Mouse (Mus musculus) kidney, embryonic 15.5 days (tissue): ENCODE measurements around the gene Fam208b. TPM values are rescaled to one million over a fixed set of nuclear protein-coding genes. Genes with fewer than 3 reads are reported as not detected.

Experiments
- ATAC-seq: fragments of 200-750 bp; cut with Nextera tagmentation; replicated peaks from 2 replicates; pipeline ENCODE4 v1.8.0; 2017; ENCODE audit warnings: moderate TSS enrichment; ENCODE audit not compliant: low FRiP score
- H3K27ac ChIP-seq: fragments of 300-500 bp; sonication (generic); 2 replicates; pipeline ENCODE4 v1.5.1; 2015; ENCODE audit warnings: mild to moderate bottlenecking, inconsistent platforms
- H3K27me3 ChIP-seq: fragments of 300-500 bp; sonication (generic); 2 replicates; pipeline ENCODE4 v1.6.1; 2015; ENCODE audit warnings: inconsistent platforms
- H3K36me3 ChIP-seq: fragments of 300-500 bp; sonication (generic); 2 replicates; pipeline ENCODE4 v1.6.1; 2015; ENCODE audit warnings: inconsistent platforms
- H3K4me1 ChIP-seq: fragments of 300-500 bp; sonication (generic); 2 replicates; pipeline ENCODE4 v1.6.1; 2015; ENCODE audit warnings: inconsistent platforms
- H3K4me2 ChIP-seq: fragments of 300-500 bp; sonication (generic); 2 replicates; pipeline ENCODE4 v1.6.1; 2015; ENCODE audit warnings: moderate library complexity, mild to moderate bottlenecking, inconsistent platforms
- H3K4me3 ChIP-seq: fragments of 300-500 bp; sonication (generic); replicated peaks from 2 replicates; pipeline ENCODE4 v1.5.1; 2015; ENCODE audit warnings: mild to moderate bottlenecking, inconsistent platforms
- H3K9ac ChIP-seq: fragments of 300-500 bp; sonication (generic); 2 replicates; pipeline ENCODE4 v1.6.1; 2015; ENCODE audit warnings: mild to moderate bottlenecking, inconsistent platforms
- H3K9me3 ChIP-seq: fragments of 300-500 bp; sonication (generic); replicated peaks from 2 replicates; pipeline ENCODE4 v1.6.1; 2016; ENCODE audit warnings: inconsistent platforms
- WGBS: fragments of 180-500 bp; shearing (Covaris S2); methylation state at CpG from one replicate; pipeline ENCODE4 v1.1.7; 2015; ENCODE audit warnings: mixed read lengths; 5-methylcytosine and 5-hydroxymethylcytosine counted together
- polyA plus RNA-seq: library from polyadenylated mRNA; unstranded; fragments of >200 nt; fragmentation: Nextera tagmentation; extraction: Ambion mirVana; gene quantifications from 2 replicates; pipeline ENCODE4 v1.2.1, GENCODE M21; 2015

Gene Fam208b
- polyA plus RNA-seq, 1 experiment from 2014 or later = 16.7 TPM

GRCm38 (mm10) chr13:3547856-3548255 is 63.1 kb downstream of the Fam208b start:
- Histone ChIP-seq H3K9ac (no peak overlapping the region), H3K9me3 (no peaks in the 10 kb centered on the region), H3K27me3 (no peaks in the 10 kb centered on the region), H3K36me3 (peaks cover 44% of the 10 kb centered on the region), H3K27ac (no peak overlapping the region), H3K4me1 (no peaks in the 10 kb centered on the region), H3K4me2 (no peak overlapping the region), H3K4me3 (no peak overlapping the region)
- ATAC-seq = no peak
- WGBS = 88% methylated on average over 6 of the region's 6 CpGs

- Histone ChIP-seq H3K9ac (no peak overlapping the region), H3K9me3 (no peaks in the 10 kb centered on the region), H3K4me2 (no peak overlapping the region), H3K4me3 (no peak overlapping the region), H3K4me1 (no peaks in the 10 kb centered on the region), H3K27me3 (no peaks in the 10 kb centered on the region), H3K36me3 (peaks cover 43% of the 10 kb centered on the region), H3K27ac (no peak overlapping the region)
- no peak for ATAC-seq
- 78% methylated on average over 3 of the region's 3 CpGs for WGBS
Measured at GRCm38 (mm10) chr13:3547410-3547809, 63.5 kb downstream of the Fam208b start.

- peaks cover 11% of the 10 kb centered on the region for H3K4me1 ChIP-seq
- no peak overlapping the region for H3K9ac ChIP-seq
- 68% methylated on average over 5 of the region's 5 CpGs for WGBS
- no peak overlapping the region for H3K4me2 ChIP-seq
- H3K27me3 ChIP-seq = no peaks in the 10 kb centered on the region
- no peaks in the 10 kb centered on the region for H3K9me3 ChIP-seq
- ATAC-seq = no peak; the same call in 1 of the 2 replicates
- no peak overlapping the region for H3K4me3 ChIP-seq
- H3K36me3 ChIP-seq = peaks cover 27% of the 10 kb centered on the region
- no peak overlapping the region for H3K27ac ChIP-seq
Measured at GRCm38 (mm10) chr13:3544925-3545324, 66.0 kb downstream of the Fam208b start.

- ATAC-seq = no peak
- Histone ChIP-seq H3K9me3 (no peaks in the 10 kb centered on the region), H3K9ac (no peak overlapping the region), H3K36me3 (peaks cover 22% of the 10 kb centered on the region), H3K4me1 (peaks cover 17% of the 10 kb centered on the region), H3K27me3 (no peaks in the 10 kb centered on the region), H3K27ac (no peak overlapping the region), H3K4me3 (no peak overlapping the region), H3K4me2 (no peak overlapping the region)
- 93% methylated on average over 4 of the region's 4 CpGs for WGBS
Measured at GRCm38 (mm10) chr13:3544077-3544874, 66.6 kb downstream of the Fam208b start.

GRCm38 (mm10) chr13:3541159-3541782 is 69.6 kb downstream of the Fam208b start:
- H3K27me3 ChIP-seq = no peaks in the 10 kb centered on the region
- H3K4me3 ChIP-seq = no peak overlapping the region
- peaks cover 4% of the 10 kb centered on the region; the same call in 1 of the 2 replicates for H3K9me3 ChIP-seq
- H3K9ac ChIP-seq = no peak overlapping the region
- H3K36me3 ChIP-seq = peaks cover 11% of the 10 kb centered on the region; the same call in 1 of the 2 replicates
- WGBS = 83% methylated on average over 2 of the region's 2 CpGs
- H3K4me1 ChIP-seq = peaks cover 23% of the 10 kb centered on the region
- no peak for ATAC-seq
- no peak overlapping the region for H3K27ac ChIP-seq
- H3K4me2 ChIP-seq = no peak overlapping the region

- Histone ChIP-seq H3K4me1 (peaks cover 23% of the 10 kb centered on the region), H3K9ac (no peak overlapping the region), H3K27me3 (no peaks in the 10 kb centered on the region), H3K4me2 (peak overlapping the region; percentile 68), H3K36me3 (0 out of 2 replicates have a peak, but pooled peaks cover 4% of the 10 kb centered on the region), H3K4me3 (peak overlapping the region; percentile 90), H3K9me3 (peaks cover 4% of the 10 kb centered on the region; the same call in 1 of the 2 replicates), H3K27ac (no peak overlapping the region)
- ATAC-seq = no peak
- 36% methylated on average over 2 of the region's 2 CpGs for WGBS
Measured at GRCm38 (mm10) chr13:3540166-3540565, 70.7 kb downstream of the Fam208b start.

DNA sequence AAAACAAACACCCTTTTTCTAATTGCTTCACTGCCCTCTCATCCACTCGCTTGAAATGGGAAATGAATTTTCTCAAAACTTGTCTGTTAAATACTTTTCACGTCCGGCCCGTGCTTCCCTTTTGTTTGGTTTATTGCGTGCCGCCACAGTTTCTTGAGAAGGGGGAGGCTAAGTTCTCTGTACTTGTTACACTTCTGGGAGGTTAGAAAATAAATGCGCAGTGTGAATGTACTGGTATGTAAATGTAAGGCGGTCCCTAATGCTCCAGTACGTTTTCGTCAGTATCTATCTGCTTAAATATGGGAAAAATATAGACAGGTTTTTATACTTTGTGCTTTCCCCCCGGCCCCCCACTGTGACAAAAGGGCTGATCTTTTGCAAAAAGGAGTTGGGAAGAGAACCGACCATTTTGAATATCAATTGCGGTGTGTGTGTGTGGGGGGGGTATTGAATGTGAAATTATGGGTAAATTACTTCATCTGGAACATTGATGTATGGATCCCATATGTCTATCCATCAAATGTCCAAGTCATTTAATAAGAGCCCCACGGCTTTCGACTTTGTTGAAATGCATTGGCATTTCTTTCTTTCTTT is 71.8 kb downstream of the Fam208b start:
- H3K27me3 ChIP-seq = no peaks in the 10 kb centered on the region
- peak overlapping the region; percentile 98 for H3K27ac ChIP-seq
- peaks cover 23% of the 10 kb centered on the region for H3K4me1 ChIP-seq
- H3K9ac ChIP-seq = peak overlapping the region; percentile 96
- peaks cover 4% of the 10 kb centered on the region; the same call in 1 of the 2 replicates for H3K9me3 ChIP-seq
- H3K4me3 ChIP-seq = peak overlapping the region; percentile 90
- no peak for ATAC-seq
- WGBS = 3% methylated on average over 15 of the region's 15 CpGs
- H3K36me3 ChIP-seq = 0 out of 2 replicates have a peak, but pooled peaks cover 4% of the 10 kb centered on the region
- peak overlapping the region; percentile 68 for H3K4me2 ChIP-seq

DNA sequence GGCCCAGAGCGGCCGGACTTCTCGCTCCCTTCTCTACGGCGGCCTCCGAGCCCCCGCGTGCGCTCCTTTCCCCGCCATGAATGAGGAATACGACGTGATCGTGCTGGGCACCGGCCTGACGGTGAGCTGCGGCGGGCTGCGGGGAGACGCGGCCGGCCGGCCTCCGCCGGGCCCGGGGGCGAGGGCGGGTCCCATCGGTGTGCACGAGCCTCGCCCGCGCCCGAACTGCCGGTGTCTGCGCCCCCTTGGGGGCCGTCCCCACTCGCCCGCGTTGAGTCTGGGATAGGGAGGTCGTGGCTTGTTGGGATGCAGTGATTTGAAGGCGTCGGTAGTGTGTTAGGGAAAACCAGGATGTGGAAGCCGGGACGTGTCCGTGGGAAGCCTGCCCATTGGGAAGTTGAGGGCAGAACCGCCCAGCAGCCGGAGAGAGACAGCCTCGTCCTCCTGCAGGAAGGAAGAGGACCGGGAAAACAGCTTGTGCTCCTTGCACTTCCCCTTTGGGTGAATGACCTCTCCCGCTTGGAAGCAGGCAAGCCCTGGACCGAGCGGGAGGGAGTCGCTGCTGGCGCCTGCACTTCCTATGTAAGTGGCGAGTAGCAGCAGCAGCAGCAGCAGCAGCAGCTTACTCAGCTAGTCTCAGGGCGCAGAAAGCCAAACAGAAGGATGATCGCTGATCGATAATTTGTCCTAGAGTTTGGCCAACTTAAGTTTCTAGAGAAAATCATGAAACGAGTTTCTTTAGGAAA is 72.5 kb downstream of the Fam208b start:
- Histone ChIP-seq H3K9me3 (peaks cover 4% of the 10 kb centered on the region; the same call in 1 of the 2 replicates), H3K4me1 (peaks cover 23% of the 10 kb centered on the region), H3K27ac (peak overlapping the region; percentile 98), H3K36me3 (0 out of 2 replicates have a peak, but pooled peaks cover 4% of the 10 kb centered on the region), H3K4me2 (peak overlapping the region; percentile 68), H3K4me3 (peak overlapping the region; percentile 90), H3K27me3 (no peaks in the 10 kb centered on the region), H3K9ac (peak overlapping the region; percentile 96)
- ATAC-seq = peak; percentile 75
- under 1% methylated on average over 58 of the region's 59 CpGs for WGBS

DNA sequence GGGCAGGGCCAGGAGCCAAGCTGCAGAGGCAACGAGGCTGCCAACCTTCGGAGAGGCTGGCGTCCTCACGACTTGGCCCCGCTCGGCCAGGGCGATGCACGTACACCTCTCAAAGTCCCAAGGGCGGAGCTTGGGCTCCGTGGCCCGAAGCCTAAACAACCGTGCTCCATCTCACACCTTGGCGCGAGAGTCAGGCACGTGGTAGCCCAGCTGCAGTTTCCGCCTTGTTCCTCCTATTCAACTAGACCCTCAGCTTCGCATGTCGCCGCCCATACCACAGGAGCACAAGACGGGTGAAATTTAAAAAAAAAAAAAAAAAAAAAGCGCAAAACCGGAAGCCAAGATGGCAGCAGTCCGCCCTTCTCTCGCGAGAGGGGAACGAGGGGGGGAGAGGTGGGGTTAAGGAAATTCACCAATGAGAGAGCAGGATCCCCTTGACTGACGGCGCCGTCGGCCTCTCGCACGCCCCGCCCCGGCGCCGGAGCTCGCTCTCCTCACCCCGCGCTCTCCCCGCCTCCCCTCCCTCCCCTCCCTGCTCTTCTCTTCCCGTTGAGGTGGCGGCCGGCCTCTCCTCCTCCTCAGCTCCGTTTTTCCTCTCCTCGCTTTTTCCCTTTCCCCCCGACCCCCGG is 73.2 kb downstream of the Fam208b start, which contains the start of gene Gdi2:
Gdi2 (plus strand) TSS at position 470 of the 629 bp plus-strand sequence.
- Histone ChIP-seq H3K4me1 (peaks cover 23% of the 10 kb centered on the region), H3K27ac (peak within 1 kb of the TSS; percentile 98), H3K27me3 (no peaks in the 10 kb centered on the region), H3K36me3 (0 out of 2 replicates have a peak, but pooled peaks cover 3% of the 10 kb centered on the region), H3K4me3 (peak within 1 kb of the TSS; percentile 90), H3K9ac (peak within 1 kb of the TSS; percentile 96), H3K4me2 (peak within 1 kb of the TSS; percentile 74), H3K9me3 (peaks cover 4% of the 10 kb centered on the region; the same call in 1 of the 2 replicates)
- under 1% methylated on average over 36 of the region's 47 CpGs for WGBS
- peak; percentile 97 for ATAC-seq

DNA sequence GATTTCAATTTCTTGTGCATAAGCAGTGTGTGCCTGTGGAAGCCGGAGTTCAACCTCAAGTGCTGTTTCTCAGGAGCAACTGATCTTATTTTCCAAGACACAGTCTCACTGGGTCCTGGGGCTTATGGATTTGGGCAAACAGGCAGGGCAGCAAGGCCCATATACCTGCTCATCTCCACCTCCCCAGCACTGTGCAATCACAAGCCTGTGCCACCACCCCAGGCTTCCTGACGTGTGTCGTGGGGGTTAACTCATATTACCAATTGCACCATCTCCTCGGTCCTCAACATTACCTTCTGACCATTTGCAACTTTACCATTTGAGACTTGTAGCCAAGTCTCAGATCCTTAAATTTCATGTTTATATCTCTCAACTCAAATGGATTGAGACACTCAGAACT is 76.8 kb downstream of the Fam208b start:
- Histone ChIP-seq H3K27ac (no peak overlapping the region), H3K4me1 (peaks cover 5% of the 10 kb centered on the region), H3K36me3 (no peaks in the 10 kb centered on the region), H3K9me3 (peaks cover 4% of the 10 kb centered on the region; the same call in 1 of the 2 replicates), H3K4me3 (no peak overlapping the region), H3K27me3 (no peaks in the 10 kb centered on the region), H3K4me2 (no peak overlapping the region), H3K9ac (no peak overlapping the region)
- WGBS = 92% methylated on average over 4 of the region's 4 CpGs
- no peak for ATAC-seq

- WGBS = 60% methylated on average over 4 of the region's 4 CpGs
- Histone ChIP-seq H3K27ac (no peak overlapping the region), H3K4me1 (peaks cover 4% of the 10 kb centered on the region), H3K36me3 (no peaks in the 10 kb centered on the region), H3K27me3 (no peaks in the 10 kb centered on the region), H3K9ac (no peak overlapping the region), H3K9me3 (peaks cover 4% of the 10 kb centered on the region; the same call in 1 of the 2 replicates), H3K4me3 (no peak overlapping the region), H3K4me2 (no peak overlapping the region)
- ATAC-seq = no peak
Measured at GRCm38 (mm10) chr13:3532451-3532850, 78.5 kb downstream of the Fam208b start.
